Mouse (Mus musculus) right cerebral cortex, adult 2 months (tissue): ENCODE data around the gene Gm28230.

Source experiments
- DNase-seq, 2 experiments: peaks; one replicate each; pipeline ENCODE4 v3.0.0; 2021 to 2022; ENCODE audit warnings: low spot score in 2 of 2

The Gm28230 gene

DNA sequence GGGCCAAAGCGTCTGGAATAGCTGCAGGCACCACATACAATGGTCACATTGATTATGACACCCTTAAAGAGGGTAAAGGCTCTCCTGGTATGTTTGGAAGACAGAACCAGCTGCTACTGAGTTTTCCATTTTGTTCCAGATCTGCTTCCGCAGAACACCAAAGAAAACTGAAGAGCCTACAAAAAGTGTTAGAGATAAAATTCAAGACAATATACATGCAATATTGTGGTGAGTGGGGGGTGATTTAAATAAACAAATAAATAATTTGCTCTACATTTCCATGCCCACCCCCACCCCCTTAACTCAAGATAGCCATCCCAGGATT is 12.9 kb downstream of the Gm28230 start:
- DNase-seq = no peak

DNA sequence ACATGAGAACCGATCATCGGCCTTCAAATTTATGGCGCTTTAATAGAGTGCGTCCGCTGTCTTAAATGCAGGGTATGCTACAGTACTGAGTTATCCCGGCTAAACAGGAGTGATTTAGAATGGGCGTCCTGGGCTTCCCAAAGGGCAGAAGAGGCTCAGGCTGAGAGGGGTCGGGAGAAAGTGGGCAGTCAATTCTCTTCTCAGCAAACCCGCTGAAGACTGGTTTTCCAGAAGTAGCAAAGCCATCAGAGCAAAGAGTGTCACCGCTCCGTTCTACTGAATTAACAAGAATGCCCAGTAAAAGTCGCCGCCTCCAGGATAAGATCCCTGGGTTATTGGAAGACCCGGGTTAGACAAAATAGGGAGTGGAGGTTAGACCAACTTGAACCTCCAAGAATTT is 13.3 kb downstream of the Gm28230 start:
- DNase-seq = no peak

DNA sequence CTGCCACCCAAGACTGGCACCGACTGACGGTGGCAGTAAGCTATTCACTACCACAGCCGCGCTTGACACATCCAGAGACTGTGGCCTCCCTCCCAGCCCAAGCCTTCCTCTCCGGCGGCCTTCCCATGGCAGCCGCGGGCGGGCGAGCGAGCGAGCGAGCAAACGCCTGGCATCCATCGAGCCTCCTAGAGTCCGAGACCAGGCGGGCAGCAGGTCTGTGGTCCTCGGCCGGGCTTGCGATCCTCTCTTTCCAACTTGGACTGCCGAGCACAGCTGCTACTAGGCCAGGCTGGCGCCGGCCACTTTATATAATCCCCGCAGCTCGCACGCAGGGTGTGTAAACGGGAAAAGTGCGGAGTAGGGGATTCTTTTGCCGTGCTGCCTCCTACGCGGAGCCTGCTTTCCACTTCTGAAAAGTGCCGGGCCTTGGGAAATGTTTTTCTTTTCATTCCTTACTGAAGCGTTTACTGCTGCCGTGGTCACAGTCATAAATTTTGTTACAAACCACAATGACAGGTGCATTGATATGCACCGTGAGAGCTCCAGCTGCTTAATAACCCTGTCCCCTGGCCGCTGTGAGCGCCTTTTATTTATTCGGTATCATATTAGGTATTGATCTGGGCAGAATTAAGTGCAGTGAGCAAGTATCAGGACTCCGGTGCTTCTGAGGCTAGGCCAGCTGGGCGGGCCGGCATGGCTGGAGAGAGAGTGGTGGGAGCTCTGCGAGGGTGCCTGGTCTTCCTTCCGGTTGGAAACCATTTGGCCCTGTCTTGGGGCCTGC is 14.0 kb downstream of the Gm28230 start:
- DNase-seq = no peak

DNA sequence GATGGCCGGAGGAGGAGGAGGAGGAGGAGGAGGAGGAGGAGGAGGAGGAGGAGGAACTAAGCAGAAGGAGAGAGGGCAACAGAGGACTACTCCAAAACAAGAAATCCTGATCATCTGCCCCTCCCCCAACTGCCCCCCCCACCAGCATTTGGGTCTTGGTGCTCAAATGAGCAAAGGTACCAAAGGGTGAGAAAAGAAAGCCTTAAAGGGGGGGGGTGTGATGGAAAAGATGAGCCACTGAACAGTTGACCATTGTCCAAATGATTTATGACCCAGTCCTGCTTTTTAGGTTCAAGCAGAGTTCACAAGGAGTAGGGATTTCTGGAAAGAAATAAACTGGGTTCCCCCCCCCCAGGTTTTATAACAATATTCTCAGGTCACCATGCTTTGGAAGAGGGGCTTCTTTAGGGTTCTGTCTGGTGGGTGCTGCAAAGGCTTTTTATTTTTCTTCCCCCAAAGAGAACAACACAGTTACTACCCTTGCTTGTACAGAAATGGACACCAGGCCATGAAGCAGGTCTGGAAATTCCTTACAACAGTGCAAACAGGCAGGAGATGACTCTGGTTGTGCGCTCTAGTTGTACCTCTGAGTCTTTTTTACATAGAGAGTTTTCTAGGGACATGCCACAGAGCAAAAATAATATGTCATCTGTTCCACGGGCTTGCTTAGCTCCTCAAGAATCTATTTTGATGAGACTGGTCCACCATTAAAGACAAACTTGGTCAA is 14.9 kb downstream of the Gm28230 start:
- DNase-seq = no peak

DNA sequence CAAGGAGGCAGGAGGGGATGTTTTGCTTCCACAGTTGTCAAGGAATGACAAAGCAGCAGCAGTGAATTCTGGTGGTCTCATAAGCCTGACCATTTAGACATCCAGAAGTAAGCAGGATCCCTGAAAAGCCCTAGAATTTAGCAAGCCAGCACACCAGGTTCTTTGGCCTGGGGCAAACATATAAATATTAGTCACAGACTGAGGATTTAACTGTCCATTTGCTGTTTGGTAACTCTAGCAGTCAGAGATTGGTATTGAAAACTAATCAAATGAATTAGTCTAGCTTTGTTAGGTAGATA is 15.4 kb downstream of the Gm28230 start:
- DNase-seq = no peak

DNA sequence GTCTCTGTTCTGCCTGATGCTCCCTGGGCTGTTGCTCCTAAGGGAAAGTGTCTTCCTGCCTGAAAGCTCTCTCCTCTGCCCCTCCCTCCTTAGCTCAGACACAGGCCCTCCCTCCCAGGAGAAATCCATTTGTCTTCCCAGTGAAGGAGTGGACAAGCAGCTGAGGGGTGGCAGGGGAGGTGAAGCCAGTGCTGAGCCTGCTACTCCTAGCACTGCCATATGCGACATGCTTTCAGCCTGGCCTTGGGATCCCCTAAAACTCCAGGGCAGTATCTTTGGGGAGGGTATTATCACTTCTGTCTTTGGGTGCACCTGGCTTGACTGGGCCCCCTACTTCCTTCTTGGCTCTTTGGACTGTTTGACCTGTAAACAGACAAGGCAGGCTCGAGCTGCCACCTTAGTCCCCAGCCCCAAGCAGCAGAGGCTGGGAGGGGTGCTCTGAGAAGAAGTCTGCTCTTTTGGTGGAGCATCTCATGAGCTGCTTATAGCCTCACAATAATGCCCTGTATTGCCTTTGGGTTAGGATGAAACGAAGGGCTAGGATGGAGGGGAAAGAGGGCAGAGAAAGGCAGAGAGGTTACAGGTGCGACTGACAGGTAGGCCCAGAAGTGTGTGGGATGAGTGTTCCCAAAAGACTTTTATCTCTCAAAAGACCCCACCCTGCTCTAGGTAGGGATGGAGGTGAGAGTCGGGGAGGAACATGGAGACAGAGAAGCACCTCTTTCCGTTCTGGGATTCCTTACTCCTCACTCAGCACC is 19.2 kb downstream of the Gm28230 start:
- DNase-seq = no peak

DNA sequence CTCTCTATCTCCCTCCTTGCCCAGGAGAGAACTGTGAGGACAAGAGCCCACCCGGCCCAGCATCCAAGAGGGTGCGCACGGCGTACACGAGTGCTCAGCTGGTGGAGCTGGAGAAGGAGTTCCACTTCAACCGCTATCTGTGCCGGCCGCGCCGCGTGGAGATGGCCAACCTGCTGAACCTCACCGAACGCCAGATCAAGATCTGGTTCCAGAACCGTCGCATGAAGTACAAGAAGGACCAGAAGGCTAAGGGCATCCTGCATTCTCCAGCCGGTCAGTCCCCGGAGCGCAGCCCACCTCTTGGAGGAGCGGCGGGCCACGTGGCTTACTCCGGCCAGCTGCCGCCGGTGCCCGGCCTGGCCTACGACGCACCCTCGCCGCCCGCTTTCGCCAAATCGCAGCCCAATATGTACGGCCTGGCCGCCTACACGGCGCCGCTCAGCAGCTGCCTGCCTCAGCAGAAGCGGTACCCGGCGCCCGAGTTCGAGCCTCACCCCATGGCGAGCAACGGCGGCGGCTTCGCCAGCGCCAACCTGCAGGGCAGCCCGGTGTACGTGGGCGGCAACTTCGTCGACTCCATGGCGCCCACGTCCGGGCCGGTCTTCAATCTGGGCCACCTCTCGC is 19.9 kb downstream of the Gm28230 start:
- no peak for DNase-seq

DNA sequence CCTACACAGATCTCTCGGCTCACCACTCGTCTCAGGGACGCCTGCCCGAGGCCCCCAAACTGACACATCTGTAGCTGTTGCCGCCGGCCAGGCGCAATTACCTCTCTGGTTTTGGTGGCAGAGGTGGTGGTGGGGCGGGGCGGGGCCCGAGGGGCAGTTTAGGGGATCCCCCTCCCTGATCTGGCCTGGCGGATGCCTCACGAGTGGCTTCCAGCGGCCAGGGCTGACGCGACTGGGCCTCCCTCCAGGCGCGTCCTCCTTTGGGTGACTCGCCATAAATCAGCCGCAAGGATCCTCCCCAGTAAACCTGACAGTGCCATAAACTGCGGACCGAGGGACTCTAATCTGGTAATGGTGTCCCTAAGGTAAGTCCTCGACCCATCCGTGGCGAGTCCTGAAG is 20.5 kb downstream of the Gm28230 start:
- DNase-seq = no peak

DNA sequence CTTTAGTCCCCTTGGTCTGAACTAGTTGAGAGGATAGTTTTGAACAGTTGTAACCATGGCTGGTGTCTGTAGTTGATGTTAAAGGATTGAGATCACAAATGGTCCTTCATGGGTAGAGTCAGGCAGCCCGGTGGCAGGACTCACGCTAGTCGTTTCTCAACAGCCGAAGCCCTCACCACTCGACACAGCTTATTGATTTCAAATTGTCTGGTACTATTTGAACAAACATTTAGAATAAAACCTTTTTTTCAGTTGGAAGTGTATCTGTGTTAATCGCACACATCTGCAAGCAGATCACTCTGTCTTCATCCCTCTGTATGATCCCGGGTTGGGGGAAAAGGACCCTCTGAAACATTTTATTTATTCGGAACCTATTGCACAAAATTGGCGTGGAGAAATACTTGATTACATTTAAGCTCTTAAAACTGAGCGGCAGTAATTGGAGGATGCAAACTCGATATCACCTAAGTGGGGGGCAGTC is 21.2 kb downstream of the Gm28230 start:
- DNase-seq = no peak

DNA sequence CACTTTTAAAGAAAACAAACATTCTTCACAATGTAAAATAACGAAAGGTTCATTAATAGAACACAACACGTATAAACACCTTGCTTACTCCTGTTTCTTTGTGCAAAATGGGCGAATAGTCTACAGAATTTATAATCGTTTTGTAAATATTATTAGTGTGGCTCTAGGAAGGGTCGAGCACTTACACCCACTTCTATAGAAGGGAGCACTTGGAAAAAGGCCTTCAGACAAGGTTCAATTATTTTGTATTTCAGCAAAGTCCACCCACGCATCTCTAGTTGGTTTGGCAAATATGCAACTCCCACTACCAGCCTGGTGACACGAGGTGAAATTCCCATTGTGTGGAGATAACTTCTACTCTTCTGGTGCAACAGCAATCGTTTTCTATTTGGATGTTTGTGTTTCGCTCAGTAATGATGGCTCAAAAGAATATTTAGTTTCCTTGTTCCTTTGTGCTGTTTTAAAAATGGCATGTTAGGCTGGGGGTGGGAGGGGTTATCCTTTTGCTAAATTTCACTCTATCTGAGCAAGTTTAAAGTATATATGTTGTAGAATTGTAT is 22.0 kb downstream of the Gm28230 start:
- DNase-seq = no peak

DNA sequence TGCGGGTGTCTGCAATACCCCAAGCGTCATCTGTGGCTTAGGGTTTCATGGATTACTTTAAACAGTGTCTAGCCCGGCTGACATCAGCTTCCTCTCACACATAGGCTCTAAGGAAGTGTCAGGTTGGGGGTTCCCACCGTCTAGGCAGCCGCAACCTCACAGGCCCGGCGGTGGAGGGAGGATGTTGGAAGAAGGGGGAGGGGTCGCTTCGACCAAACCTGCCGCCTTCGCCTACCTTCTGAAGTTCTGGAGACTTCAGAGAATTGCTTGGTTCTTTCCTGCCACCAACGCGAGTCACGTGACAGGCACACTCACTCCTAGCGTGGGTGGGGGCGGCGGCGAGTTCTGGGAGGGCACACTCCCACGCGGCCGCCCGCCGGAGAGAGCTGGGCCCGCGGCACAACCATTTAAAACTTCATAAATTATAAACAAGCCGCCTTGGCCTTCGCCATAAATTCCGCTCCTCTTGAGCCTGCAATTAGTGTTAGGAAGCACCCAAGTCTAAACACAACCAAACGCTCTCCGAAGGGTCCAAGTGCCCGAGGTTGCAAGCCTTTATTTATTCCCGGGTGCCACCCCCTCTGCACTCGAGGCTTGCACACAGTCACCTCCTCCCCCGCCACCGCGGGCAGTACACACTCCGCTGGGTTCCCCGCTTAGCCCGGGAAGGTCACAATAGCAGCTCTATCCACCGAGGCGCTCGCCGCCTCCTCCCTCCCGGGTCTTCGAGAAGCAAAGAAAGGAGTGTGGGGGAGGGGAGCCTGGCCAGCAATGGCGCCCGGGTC is 23.0 kb downstream of the Gm28230 start:
- DNase-seq = no peak

DNA sequence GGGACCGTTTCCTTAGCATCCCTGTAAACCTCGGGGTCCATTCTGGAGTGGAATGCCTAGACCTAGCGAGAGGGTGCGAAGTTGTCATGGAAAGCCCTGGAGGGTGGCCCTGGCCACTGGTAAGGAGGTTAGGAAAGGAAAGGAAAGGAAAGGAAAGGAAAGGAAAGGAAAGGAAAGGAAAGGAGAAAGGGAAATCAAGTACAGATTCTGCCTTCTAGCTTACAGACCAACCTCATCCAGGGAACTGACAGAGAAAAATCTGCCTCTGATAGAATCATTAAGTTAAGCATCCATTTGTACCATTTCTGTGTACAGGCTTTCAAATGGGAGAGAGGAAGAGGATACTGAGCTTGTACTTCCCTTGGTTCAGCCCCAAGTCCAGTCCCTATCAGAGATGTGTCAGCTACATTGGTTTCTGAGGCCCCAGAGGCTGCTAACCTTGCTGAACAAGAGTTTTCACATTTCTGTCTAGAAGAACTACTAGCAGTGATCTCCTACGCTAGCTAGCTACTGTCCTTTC is 24.3 kb downstream of the Gm28230 start:
- no peak for DNase-seq

DNA sequence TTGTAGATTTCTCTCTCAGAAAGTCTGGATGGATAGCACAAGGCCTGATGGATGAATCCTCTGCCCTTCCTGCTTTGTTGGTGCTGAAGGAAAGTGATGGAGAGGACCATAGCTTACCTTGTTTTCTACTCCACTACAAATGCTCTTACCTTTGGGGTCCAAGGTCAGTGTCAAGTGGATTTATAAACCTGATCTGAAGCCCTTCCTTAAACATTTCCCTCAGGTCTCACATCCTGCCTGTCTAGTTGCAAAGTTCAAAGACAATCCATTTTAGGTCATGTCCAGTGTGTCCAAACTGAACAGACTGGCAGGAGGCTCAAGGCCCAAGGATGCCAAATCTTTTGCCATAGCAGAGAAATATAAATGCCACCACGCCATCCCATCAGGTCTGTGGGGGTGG is 25.3 kb downstream of the Gm28230 start:
- no peak for DNase-seq

DNA sequence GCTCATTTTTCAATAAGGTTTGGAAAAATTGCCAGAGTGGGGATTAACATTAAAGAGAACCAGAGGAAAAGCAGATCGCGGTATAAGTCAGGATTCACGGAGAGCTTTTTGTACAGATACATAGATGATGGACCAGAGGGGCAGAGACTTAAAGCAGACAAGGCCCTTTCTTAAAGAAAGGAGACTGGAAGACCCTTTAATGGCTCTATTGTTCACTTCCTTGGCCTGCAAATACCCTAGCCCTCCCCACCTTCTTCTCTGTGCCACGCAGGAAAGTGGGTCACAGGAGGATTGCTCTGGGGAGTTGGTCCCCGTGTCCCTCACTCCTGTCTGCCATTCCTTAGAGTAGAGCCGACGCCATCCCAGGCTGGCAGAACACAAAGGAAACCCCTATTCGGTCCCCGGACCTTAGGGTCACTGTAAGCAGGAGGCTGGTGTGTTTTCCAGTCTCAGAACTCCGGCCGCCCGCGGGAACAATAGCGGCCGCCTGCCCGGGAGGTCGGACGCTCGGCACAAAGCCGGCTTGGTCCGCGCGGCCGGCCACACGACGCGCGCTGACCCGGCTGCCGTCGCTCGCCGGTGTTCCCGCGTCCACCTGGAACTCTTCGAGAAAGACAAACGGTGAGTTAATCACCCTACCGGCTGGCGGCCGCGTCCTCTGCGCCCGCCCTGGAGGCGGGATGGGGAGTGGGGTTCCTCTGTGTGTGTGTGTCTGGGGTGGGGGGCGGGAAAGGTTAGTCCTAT is 26.1 kb downstream of the Gm28230 start:
- DNase-seq = no peak

DNA sequence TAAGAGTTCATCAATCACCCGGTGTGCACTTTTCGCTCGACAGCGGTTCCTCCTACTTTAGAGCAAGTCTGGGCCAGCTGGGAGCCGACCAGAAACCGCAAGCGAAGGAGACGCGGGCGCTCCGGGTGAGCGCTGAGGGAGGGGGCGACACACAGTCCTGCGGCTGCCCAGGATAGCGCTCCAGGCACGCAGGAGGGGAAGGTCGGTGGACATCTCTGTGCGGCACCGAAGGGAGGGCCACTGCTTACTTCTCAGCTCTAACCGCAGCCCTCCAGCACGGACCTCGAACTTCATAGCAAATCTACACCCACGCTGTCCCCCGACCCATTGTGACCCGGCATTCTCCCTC is 26.6 kb downstream of the Gm28230 start:
- no peak for DNase-seq

DNA sequence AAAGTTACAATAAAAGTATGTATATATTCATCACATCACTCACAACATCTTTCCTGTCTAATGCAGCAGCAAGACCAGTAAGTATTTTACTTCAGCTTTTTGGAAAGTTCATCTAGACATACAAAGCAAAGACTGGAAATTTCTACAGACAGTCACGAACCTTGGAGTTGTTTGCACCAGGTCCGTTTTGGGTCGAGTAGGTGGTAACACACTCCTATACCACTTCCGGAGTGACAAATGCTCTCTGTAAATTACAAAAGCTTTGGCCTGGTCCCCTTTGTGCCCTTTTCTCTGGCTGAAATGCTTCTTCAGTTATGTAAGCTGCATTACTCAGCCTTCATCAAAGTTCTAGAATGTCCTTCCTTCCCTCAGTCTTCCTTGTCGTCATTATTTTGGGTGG is 27.2 kb downstream of the Gm28230 start:
- DNase-seq = no peak

DNA sequence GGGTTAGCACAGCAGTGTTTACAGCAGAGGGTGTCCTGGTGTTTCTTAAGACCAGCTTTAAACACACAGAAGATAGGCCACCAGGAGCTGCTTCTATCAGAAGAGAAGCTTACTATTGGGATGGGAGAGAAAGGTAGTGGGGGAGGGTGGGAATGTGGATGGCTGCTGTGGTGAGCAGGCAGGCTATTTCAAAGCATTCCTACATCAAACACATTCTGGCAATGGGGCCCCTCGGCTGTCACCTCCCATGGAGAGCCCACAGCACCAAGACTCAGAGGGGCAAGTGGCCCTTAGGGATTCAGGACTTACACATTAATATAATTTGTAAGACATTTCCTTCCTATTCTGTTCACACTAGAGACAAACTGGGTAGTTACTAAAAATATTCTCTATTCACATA is 33.6 kb downstream of the Gm28230 start:
- DNase-seq = no peak

DNA sequence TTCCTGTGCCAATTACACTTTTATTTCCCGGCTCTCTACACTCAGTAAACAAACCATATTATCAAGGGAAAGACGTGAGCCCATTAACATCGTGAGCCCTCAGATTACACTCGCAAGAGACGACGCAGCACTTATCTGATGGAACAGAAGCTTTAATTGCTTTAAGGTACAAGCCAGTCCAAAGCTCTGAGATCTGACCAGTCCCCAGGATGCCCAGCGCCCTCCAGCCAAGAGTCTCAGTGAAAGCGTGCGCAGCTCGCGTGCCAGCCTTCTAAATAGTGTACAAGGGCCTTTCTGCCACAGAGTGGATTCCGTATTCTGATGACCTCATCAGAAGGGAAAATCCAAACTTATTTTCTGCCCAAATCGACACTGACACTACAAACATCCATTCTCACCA is 35.4 kb downstream of the Gm28230 start:
- no peak for DNase-seq

DNA sequence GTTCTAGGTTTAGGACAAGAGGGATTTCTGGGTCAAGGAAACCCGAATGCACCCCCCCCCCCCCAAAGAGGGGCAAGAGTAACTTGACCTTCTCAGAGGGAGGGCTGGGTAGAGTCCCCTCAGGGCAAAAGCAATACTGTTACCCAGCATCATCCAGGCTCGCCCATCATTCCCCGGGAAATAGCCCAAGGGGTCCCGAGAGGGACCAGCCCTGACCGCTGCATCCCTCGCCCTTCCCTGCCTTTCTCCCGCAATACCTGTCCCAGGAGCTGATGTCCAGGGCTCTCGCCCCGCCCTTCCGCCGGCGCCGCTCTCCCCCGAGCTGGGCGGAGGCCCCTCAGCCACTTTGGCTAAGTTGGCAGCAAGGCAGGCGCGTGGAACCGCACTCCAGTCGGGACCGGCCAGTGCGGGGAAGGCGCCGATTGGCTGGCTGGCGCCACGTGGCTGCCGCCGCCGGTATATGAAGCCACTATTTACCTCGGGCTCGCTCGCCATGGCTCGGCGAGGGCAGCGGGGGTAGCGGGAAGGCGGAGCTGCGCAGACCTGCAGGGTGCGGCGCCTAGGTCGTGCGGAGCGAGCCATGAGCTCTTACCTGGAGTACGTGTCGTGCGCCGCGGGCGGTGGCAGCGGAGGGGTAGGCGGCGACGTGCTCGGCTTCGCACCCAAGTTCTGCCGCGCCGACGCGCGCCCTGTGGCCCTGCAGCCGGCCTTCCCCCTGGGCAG is 36.2 kb downstream of the Gm28230 start, which contains the start of gene Hoxd1:
Gene Hoxd1 (plus strand): TSS at position 459 of the 723 bp plus-strand sequence.
- no peak for DNase-seq

DNA sequence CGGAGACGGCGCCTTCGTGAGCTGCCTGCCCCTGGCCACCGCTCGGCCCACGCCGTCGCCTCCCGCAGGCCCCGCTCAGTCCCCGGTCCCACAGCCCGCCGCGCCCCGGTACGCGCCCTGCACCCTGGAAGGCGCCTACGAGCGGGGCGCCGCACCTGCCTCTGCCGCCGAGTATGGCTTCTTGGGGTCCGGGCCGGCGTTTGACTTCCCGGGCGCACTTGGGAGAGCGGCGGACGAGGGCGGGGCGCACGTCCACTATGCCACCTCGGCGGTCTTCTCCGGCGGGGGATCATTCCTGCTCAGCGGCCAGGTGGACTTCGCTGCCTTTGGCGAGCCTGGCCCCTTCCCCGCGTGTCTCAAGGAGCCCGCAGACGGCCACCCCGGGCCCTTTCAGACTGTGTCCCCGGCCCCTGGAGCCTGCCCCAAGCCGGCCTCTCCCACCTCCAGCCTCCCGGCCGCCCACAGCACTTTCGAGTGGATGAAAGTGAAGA is 36.8 kb downstream of the Gm28230 start:
- no peak for DNase-seq
